Mouse (Mus musculus) left cerebral cortex, postnatal 10 days (tissue): ENCODE data around the gene Mrps18b. TPM values are rescaled to one million over a fixed set of nuclear protein-coding genes. Genes with fewer than 3 reads are reported as not detected.
A peak's percentile ranks its signal among the peaks of the same experiment; 100 is the strongest.

Experiments
- DNase-seq, 2 experiments: peaks; one replicate each; pipeline ENCODE4 v3.0.0; 2021 to 2022; ENCODE audit warnings: low spot score in 2 of 2, mixed read lengths in 1 of 2; ENCODE audit errors: extremely low spot score in 1 of 2
- intact Hi-C: fragments of 180-260 bp; cut with DNase I; formaldehyde crosslinking; loops from one replicate; pipeline ENCODE4 v1.15.1; 2025
- total RNA-seq, 2 experiments: library from RNA; stranded (reverse); gene quantifications; 2 replicates each; pipeline ENCODE4 v1.2.3; 2021

The Mrps18b gene
- total RNA-seq, 2 experiments from 2014 or later: 50.4 to 52.0 TPM

- no peak for DNase-seq
- intact Hi-C loops: no loop called here
Observed at GRCm38 (mm10) chr17:35887725-35888124, 28.5 kb downstream of the Mrps18b start.

DNA sequence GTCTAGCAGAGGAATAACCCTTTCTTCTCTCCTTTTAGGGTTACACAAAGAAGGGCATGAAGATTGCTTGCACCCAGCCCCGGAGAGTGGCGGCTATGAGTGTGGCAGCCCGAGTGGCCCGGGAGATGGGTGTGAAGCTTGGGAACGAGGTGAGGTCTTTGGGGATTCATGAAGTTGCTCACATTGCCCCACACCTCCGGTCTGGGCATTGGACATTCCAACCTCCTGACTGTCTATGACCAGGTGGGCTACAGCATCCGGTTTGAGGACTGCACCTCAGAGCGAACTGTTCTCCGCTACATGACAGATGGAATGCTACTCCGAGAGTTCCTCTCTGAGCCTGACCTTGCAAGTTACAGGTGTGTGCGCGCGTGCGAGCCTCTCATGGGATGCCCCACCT is 32.4 kb downstream of the Mrps18b start:
- intact Hi-C loops: no loop called here

GRCm38 (mm10) chr17:35882924-35883323 is 33.3 kb downstream of the Mrps18b start:
- no peak for DNase-seq
- intact Hi-C loops: no loop called here

More for the DNA sequence above, 32.4 kb downstream of the Mrps18b start:
- DNase-seq: no peak

DNA sequence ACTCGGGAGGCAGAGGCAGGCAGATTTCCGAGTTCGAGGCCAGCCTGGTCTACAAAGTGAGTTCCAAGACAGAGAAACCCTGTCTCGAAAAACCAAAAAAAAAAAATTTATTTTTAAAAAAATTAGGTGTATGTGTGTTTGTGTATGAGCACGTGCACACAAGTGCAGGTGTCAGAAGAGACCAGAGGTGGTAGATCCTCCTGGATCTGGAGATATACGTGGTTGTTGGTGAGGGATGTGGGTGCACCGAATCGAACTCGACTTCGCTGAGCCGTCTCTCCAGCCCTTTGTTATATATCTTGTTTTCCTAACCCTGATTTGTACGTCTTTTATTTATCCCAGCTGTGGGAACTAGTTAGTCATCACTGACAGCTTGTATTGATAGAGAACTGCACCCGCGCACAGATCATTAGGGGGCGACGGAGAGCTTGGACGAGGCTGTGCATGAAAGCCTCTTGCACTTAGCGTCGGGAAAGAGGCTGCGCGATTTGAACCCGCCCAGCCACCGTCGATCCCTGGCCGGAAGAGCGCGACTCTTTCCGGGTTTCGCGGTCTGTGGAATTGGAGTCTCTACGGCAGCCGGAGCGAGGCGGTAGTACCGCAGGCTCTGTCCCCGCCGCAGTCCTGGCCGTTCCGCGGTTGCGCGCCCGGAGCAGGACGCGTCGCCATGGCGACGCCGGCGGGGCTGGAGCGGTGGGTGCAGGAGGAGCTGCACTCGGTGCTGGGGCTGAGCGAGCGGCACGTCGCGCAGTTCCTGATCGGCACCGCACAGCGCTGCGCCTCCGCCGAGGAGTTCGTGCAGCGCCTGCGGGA is 36.7 kb downstream of the Mrps18b start, which contains the start of gene Dhx16:
Dhx16 (plus strand) TSS at position 575 of the 813 bp plus-strand sequence.
- DNase-seq: peak; percentile 94 to 97
- intact Hi-C loops: no loop called here

DNA sequence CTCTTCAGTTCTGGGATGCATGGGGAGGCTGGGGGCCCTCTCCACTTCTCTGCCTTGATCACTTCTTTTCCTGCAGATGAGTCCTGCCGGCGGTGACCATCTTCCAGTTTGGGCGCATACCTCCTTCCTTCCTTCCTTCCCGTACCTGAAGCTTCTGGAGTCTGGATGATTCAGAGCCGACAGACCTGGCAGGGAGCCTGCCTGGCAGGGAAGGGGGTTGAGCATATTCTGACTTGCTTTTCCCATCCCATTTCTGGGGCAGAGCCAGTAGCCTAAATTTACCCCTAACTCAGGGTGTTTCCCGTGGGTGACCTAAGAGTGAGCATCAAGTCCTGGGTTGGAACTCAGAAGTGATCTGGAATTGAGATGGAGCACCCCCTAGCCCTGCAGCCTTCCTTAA is 41.5 kb downstream of the Mrps18b start:
- intact Hi-C loops: loop anchor here (5.0 kb wide), 1 partner anchor 132 kb away; no protein-coding TSS in a partner anchor
- DNase-seq: peak in 1 of 2 experiments; percentile 61

DNA sequence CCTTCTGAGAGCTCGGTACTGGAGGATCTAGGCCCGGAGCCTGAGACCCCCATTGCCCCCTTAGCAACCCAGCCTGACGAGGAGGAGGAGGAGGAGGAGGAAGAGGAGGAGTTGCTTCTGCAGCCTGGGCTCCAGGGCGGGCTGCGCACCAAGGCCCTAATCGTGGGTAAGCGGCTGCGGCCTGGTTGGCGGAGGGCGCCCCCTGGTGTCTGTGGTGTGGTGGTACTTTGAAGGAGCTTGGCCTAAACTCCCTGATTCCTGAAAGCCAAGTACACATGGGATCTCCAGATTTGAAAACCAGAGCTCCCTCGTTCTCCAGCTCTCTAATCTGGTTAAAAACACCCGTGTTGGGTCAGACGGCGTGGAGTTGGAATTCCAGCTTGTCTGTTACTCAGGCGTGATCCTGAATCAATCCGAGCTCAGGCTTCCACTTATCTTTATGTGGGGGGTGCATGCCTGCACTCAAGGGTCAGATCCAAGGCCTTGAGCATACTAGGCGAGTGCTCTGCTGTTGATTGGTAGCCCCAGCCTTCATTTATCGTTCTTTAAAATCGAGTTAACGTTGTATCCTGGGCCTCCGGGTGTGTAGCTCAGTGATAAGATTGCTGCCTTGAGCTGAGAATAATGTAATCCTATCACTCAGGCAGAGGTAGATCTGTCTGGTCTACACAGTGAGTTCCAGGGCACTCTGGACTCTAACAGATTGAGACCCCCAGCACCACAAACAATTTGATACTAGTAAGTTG is 42.2 kb downstream of the Mrps18b start:
- peak; percentile 75 to 92 for DNase-seq
- intact Hi-C loops: loop anchor here (2.0 to 5.0 kb wide), 2 partner anchors 37 to 132 kb away; no protein-coding TSS in a partner anchor

- intact Hi-C loops: loop anchor here (5.0 kb wide), 1 partner anchor 129 kb away; no protein-coding TSS in a partner anchor
- no peak for DNase-seq
Observed at GRCm38 (mm10) chr17:35870884-35871696, 45.1 kb downstream of the Mrps18b start.

DNA sequence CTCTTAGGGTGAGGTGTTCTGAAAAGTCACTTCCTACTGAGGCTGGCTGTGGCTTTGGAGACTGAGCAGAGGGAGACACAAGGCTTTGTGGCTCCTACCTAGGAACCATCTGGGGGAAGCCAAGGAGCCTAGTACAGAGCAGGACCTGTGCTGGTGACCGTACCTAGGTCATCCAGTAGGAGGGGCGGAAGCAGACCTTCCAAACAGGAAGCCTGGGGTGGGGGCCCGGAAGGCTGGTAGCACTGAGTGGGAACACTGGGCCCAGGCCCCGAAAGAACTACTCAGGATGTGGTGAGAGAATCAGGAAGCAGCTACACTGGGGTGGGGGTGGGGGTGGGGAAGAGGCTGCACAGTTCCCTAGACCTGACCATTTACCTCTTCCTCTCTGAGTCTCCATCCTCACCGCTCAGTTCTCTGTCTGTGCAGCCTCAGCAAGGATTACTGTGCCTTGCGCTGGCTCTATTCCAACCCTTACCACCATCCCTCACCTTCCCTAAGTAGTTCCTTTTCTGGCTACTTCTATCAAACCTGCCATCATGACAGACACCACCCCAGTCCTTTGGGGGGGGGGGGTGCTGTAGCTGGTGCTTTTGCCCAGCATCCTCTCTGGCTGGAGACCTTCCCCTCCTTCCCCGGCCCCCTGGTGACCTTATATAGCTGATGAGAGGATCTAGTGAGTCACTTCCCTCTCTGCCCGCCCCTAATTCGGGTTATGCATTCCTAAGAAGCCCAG is 45.9 kb downstream of the Mrps18b start:
- peak; percentile 51 to 87 for DNase-seq
- intact Hi-C loops: loop anchor here (5.0 kb wide), 1 partner anchor 128 kb away; no protein-coding TSS in a partner anchor

- intact Hi-C loops: loop anchor here (5.0 kb wide), 1 partner anchor 127 kb away; no protein-coding TSS in a partner anchor
- peak in 1 of 2 experiments; percentile 73 for DNase-seq
Observed at GRCm38 (mm10) chr17:35869346-35870067, 46.7 kb downstream of the Mrps18b start.

DNA sequence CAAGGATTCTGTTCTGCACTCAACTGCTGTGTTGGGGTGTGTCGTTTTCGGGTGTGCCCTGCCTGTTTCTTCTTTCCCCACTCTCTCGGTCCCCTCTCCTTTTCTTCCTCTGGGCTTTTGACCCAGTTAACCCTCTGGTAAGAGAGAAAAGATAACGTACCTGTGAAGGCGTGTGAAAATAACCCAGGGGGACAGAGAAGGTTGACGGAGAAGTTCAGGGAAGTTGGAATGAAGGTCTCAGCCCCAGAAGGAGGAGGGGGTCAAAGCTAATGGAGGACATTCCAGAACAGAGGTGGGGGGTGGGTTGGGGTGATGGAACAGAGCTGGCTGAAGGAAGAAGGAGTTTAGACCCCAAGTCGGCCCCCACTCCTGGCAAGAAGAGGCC is 47.2 kb downstream of the Mrps18b start:
- intact Hi-C loops: no loop called here
- no peak for DNase-seq

- intact Hi-C loops: no loop called here
- DNase-seq: peak in 1 of 2 experiments; percentile 68
Observed at GRCm38 (mm10) chr17:35868165-35868820, 47.9 kb downstream of the Mrps18b start.

- DNase-seq: no peak
- intact Hi-C loops: no loop called here
Observed at GRCm38 (mm10) chr17:35866911-35867890, 49.0 kb downstream of the Mrps18b start.

DNA sequence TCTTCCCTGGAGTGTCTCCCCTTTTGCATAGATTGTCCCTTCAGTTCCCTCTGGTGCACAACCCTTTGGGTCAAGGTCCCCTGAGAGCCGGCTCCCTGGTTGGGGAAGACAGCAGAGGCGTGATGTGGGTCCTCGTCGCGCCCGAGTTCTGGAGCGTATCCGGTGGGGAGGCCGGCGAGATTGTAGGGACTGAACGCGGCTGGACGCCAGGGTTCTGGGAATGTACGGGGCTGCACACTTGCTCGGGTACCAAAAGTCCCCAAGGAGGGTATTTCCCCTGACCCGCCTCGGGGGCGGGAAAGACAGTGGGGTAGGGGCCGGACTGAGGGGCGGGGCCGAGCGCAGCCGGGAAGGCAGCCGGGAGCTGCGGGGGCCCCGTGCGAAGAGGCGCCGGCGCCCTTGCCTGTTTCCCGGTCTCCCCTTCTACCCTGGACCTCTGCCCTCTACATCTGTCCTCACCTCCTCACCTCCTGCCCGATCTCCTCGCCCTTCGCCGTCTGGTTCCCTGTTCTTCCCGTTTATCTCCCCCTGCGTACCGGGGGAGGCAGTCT is 49.8 kb downstream of the Mrps18b start:
- intact Hi-C loops: no loop called here

GRCm38 (mm10) chr17:35865481-35866280 is 50.5 kb downstream of the Mrps18b start, which contains the start of gene Ppp1r18:
Ppp1r18 (plus strand) TSS chr17:35865593.
- intact Hi-C loops: no loop called here
- peak in 1 of 2 experiments; percentile 89 for DNase-seq

More for the DNA sequence above, 49.8 kb downstream of the Mrps18b start:
- DNase-seq: peak in 1 of 2 experiments; percentile 87
